Mouse (Mus musculus) frontal cortex, postnatal 36 days (tissue): ENCODE results near the gene Aldh1b1.

ENCODE experiments used
- DNase-seq, 2 experiments: peaks; one replicate each; pipeline ENCODE4 v3.0.0; 2022; ENCODE audit warnings: low spot score in 2 of 2

The Aldh1b1 gene

GRCm38 (mm10) chr4:45824761-45825556 lies 26.1 kb downstream of the Aldh1b1 start:
- no peak for DNase-seq

- DNase-seq: peak in 1 of 2 experiments; percentile 8
These were observed 27.6 kb downstream of the Aldh1b1 start, which contains the start of gene Igfbpl1 for GRCm38 (mm10) chr4:45826275-45827040. Igfbpl1 (minus strand) TSS chr4:45826923.

DNA sequence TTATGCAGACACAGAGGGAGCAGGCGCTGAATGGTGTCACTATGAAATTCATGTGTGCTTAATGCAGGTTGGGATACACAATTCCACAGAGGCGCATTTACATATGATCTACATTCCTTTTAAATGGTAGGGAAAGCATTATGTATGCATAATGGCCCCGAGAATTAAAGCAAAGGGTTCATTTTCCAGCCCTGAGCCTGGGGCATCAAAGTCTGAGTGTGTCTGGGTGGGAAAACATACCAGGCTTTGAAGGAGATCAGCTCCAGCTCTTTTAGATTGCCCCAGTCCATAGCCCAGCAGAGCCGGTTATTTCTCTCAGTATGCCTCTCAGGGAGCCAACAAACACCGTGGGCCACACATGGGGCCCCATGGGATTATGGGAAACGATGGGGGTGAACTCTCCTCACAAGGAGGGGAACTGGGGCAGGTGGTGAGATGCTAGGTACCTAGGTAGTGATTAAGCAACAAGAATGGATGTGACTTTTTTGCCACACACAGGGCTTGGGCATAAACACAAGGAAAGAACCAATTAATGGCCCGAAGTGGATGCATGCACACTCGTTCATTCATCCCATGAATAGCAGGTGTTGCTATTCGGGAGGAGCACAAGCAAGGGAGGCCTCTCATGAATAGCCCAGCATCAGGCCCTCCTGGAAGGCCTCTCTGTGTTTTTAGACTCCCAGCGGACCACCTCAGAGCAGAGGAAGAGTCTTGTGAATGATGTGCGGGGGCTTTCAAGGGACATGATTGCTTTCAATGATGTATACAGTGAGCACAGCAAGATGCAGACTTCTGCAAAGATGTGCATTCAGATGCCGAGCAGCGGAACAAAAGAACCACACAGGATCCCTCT lies 31.3 kb downstream of the Aldh1b1 start:
- no peak for DNase-seq

- DNase-seq: peak; percentile 30 to 65
These were observed 33.2 kb downstream of the Aldh1b1 start for GRCm38 (mm10) chr4:45831996-45832395.

DNA sequence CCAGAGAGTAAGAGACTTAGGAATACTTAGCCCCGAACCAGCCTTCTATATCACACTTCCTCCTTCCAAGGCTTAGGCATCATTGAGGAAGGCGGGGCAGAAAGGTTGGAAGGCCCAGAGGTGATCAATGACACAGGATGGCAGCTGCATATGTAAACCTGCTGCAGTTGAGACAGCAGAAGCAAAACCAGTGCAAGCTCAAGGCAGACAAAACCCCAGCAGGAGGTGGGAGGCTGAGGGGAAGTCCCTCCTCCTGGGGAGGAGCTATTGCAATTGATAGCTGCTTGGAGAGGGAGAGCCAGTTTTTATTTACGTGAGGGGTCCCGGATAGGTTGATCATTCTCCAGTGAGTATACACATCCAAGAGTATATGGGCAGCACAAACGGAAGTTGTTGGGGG lies 34.6 kb downstream of the Aldh1b1 start:
- no peak for DNase-seq

DNA sequence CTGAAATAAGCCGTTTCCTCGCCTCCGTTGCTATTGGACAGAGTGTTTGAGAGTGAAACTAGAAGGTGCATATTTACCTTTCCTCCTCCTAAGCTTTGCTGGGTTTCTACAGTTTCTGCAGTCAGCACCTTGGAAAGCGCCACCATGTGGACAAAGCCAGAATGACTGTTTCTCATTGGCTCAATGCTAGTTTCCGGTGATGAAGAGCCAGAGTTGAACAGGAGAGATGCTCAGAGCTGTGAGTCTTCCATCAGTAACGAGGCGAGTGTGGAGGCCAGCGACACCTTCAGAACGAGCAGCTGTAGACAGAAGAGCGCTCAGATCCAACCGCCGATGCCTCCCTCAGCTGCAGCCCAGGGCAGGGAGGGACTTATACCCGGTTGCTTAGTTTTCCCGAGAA lies 45.5 kb downstream of the Aldh1b1 start:
- DNase-seq: peak; percentile 51 to 63

- DNase-seq: no peak
These were observed 47.4 kb downstream of the Aldh1b1 start for GRCm38 (mm10) chr4:45846263-45846662.

DNA sequence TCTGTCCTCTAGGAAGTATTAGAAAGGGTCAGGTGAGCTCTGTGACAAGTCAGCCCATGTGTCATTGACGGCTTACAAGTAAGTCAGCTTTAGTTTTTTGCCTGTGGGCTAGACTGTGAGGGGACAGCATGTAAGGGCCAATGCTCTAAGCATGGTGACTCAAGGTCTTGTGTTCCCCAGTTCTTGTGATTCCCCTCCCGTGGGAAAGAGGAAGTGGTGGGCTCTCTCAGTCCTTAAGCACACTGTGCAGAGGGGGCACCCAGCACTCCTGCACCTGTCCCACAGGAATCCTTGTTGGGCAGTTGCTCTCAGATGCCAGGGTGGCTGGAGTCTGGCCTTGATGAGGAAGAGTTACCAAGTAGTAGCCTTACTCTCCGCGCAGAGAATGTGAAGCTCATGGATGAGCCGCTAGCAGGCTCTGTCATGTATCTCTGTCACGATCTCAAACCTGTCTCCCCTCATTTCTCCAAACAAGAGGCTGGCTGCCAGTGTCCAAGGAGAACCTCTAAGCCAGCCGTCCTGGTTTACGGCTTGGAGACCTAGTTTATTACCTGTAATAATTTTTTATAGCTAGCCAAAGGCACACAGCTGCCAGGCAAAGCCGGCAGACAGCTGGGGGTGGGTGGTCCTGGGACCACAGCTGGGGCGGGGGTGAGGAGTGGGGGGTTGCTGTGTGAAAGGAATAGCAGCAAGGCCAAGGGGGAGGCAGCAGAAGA lies 49.4 kb downstream of the Aldh1b1 start, which contains the start of gene Stra6l:
Gene Stra6l, plus strand, starts transcription at position 556 of the 716 bp plus-strand sequence.
- DNase-seq: no peak

- no peak for DNase-seq
These were observed 50.0 kb downstream of the Aldh1b1 start for GRCm38 (mm10) chr4:45848825-45849156.

- no peak for DNase-seq
These were observed 50.6 kb downstream of the Aldh1b1 start for GRCm38 (mm10) chr4:45849419-45849818.

GRCm38 (mm10) chr4:45851640-45852051 lies 52.8 kb downstream of the Aldh1b1 start:
- DNase-seq: no peak

DNA sequence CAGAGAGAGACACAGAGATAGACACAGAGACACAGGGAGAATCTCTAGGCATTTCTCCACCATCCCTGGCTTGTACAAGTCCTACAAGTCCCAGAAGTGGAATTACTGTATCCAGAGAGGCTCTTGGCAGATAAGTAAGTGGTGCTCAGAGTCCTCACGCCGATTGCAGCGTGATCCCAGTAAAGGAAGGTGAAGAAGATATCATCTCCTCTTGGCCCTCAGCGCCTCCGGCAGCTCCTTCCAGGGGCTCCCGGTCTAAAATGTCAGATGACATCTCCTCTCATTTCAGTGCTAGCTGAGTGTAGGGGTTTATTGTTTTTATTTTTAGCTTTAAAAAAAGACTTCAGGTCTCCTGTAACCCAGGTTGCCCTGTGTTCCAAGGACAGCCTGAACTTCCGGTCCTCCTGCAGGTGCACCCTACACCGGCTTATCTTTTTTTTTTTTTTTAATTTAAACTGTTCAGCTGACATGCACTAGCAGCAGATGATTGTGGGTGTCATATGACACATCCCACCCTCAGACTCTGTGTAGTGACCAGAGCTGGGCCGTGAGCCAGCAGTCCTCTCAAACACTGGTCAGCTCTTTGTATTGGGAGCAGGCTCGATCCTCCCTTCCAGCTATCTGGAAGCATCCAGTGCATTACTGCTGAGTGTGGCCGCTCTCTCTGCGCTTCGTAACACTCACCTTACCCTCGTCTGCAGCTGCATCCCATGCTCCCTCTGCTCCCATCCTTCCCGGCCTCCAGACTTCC lies 54.8 kb downstream of the Aldh1b1 start:
- no peak for DNase-seq
